Mouse (Mus musculus) heart, adult 18-20 months (tissue): ENCODE results near the gene Gabrb2. TPM values are rescaled to one million over a fixed set of nuclear protein-coding genes. Genes with fewer than 3 reads are reported as not detected.

Experiments
- total RNA-seq, 2 experiments: library from RNA; stranded (reverse); gene quantifications; 2 replicates each; pipeline ENCODE4 v1.2.3; 2021

The Gabrb2 gene
- total RNA-seq, 2 experiments from 2014 or later = 0.60 to 0.95 TPM

Other genes starting within 250 kb of the Gabrb2 start
- gene Gabra1, start 236.8 kb upstream of the Gabrb2 start, total RNA-seq = 1 to 10 TPM; 1.2 to 4.0 TPM
- not detected for gene Gabra6, start 98.7 kb upstream of the Gabrb2 start, total RNA-seq